Mouse (Mus musculus): ENCODE data around the gene Sfxn2. TPM values are rescaled to one million over a fixed set of nuclear protein-coding genes. Genes with fewer than 3 reads are reported as not detected.
A peak's percentile ranks its signal among the peaks of the same experiment; 100 is the strongest.

Gene Sfxn2
- total and polyA plus RNA-seq, 3 experiments: 20.3 to 36.6 (median 21.2) TPM

GRCm38 (mm10) chr19:46572548-46572947 is 617 bp upstream of the Sfxn2 start:
- H3K79me2 ChIP-seq (ENCODE audit: control insufficient read depth, insufficient read depth, low read length, poor library complexity): peaks cover 5% of the 10 kb centered on the region
- no peaks in the 10 kb centered on the region for H3K9me3 ChIP-seq (replicated peaks; ENCODE audit: insufficient read depth, low read length)
- H3K27ac ChIP-seq (ENCODE audit: control insufficient read depth, low read depth, low read length): peak overlapping the region; percentile 25
- H3K9ac ChIP-seq (ENCODE audit: control insufficient read depth, low read depth, low read length, poor library complexity, severe bottlenecking): peak overlapping the region; percentile 68
- TF ChIP-seq SIN3A (IDR thresholded peaks at IDR 0.05; ENCODE audit: low read length): 0 out of 2 replicates have a peak, but pooled peaks have one; percentile 2
- TF ChIP-seq MYC (IDR thresholded peaks at IDR 0.05; ENCODE audit: low read depth, low read length): no peak
- H3K4me1 ChIP-seq (ENCODE audit: control insufficient read depth in 1 of 2, insufficient read depth in 2 of 2, low read length in 2 of 2): peaks cover 8 to 15% of the 10 kb centered on the region in 2 experiments
- H3K27me3 ChIP-seq (ENCODE audit: control insufficient read depth in 1 of 2, insufficient read depth in 2 of 2, low read length in 2 of 2): no peaks in the 10 kb centered on the region
- H3K36me3 ChIP-seq (ENCODE audit: control insufficient read depth in 1 of 2, insufficient read depth in 2 of 2, low read length in 2 of 2): peaks cover 0 to 19% of the 10 kb centered on the region in 2 experiments; a peak in 2 of 4 replicates
- DNase-seq (ENCODE audit: low read depth, low spot score): peak; percentile 83
- peak overlapping the region; percentile 73 to 81 for H3K4me3 ChIP-seq (ENCODE audit: control insufficient read depth in 1 of 2, insufficient read depth in 1 of 2, low read depth in 2 of 2, low read length in 2 of 2)

- peaks cover 8 to 15% of the 10 kb centered on the region in 2 experiments for H3K4me1 ChIP-seq (ENCODE audit: control insufficient read depth in 1 of 2, insufficient read depth in 2 of 2, low read length in 2 of 2)
- H3K27ac ChIP-seq (ENCODE audit: control insufficient read depth, low read depth, low read length): no peak overlapping the region
These were observed 825 bp downstream of the Sfxn2 start for GRCm38 (mm10) chr19:46573990-46574389.

GRCm38 (mm10) chr19:46575196-46575595 is 2.0 kb downstream of the Sfxn2 start:
- 0 out of 2 replicates have a peak overlapping the region, but pooled peaks have one; percentile 18 for H3K9ac ChIP-seq (ENCODE audit: control insufficient read depth, low read depth, low read length, poor library complexity, severe bottlenecking)
- H3K27ac ChIP-seq (ENCODE audit: control insufficient read depth, low read depth, low read length): peak overlapping the region; percentile 18; the same call in 1 of the 2 replicates

More at GRCm38 (mm10) chr19:46573990-46574389, 825 bp downstream of the Sfxn2 start:
- H3K79me2 ChIP-seq (ENCODE audit: control insufficient read depth, insufficient read depth, low read length, poor library complexity): peaks cover 5% of the 10 kb centered on the region
- H3K4me3 ChIP-seq (ENCODE audit: control insufficient read depth in 1 of 2, insufficient read depth in 1 of 2, low read depth in 2 of 2, low read length in 2 of 2): peak overlapping the region; percentile 67 to 68
- peaks cover 0 to 19% of the 10 kb centered on the region in 2 experiments; a peak in 2 of 4 replicates for H3K36me3 ChIP-seq (ENCODE audit: control insufficient read depth in 1 of 2, insufficient read depth in 2 of 2, low read length in 2 of 2)
- H3K9me3 ChIP-seq (replicated peaks; ENCODE audit: insufficient read depth, low read length): no peaks in the 10 kb centered on the region
- peak overlapping the region; percentile 65 for H3K9ac ChIP-seq (ENCODE audit: control insufficient read depth, low read depth, low read length, poor library complexity, severe bottlenecking)
- TF ChIP-seq MAZ (IDR thresholded peaks at IDR 0.05; ENCODE audit: low read depth, low read length) (no peak), NRF1 (IDR thresholded peaks at IDR 0.05; ENCODE audit: insufficient read depth, low read depth, low read length, poor library complexity, severe bottlenecking) (0 out of 2 replicates have a peak, but pooled peaks have one; percentile 1), CHD1 (IDR thresholded peaks at IDR 0.05; ENCODE audit: low read depth, low read length) (peak; percentile 70; the same call in 1 of the 2 replicates), ZNF384 (IDR thresholded peaks at IDR 0.05; ENCODE audit: low read depth, low read length) (0 out of 2 replicates have a peak, but pooled peaks have one; percentile 62), JUND (IDR thresholded peaks at IDR 0.05; ENCODE audit: low read depth, low read length) (no peak)
- no peaks in the 10 kb centered on the region for H3K27me3 ChIP-seq (ENCODE audit: control insufficient read depth in 1 of 2, insufficient read depth in 2 of 2, low read length in 2 of 2)
- no peak for DNase-seq (ENCODE audit: low read depth, low spot score)

More at GRCm38 (mm10) chr19:46575196-46575595, 2.0 kb downstream of the Sfxn2 start:
- no peak overlapping the region for H3K4me3 ChIP-seq (ENCODE audit: control insufficient read depth in 1 of 2, insufficient read depth in 1 of 2, low read depth in 2 of 2, low read length in 2 of 2)
- H3K9me3 ChIP-seq (replicated peaks; ENCODE audit: insufficient read depth, low read length): no peaks in the 10 kb centered on the region
- H3K36me3 ChIP-seq (ENCODE audit: control insufficient read depth in 1 of 2, insufficient read depth in 2 of 2, low read length in 2 of 2): peaks cover 0 to 19% of the 10 kb centered on the region in 2 experiments; a peak in 2 of 4 replicates
- H3K79me2 ChIP-seq (ENCODE audit: control insufficient read depth, insufficient read depth, low read length, poor library complexity): peaks cover 5% of the 10 kb centered on the region
- H3K27me3 ChIP-seq (ENCODE audit: control insufficient read depth in 1 of 2, insufficient read depth in 2 of 2, low read length in 2 of 2): no peaks in the 10 kb centered on the region
- DNase-seq (ENCODE audit: low read depth, low spot score): peak; percentile 30
- TF ChIP-seq GATA1 (IDR thresholded peaks at IDR 0.05; ENCODE audit: low read depth, low read length) (0 out of 2 replicates have a peak, but pooled peaks have one; percentile 17), POLR2A (IDR thresholded peaks at IDR 0.05; ENCODE audit: control insufficient read depth in 1 of 2, insufficient read depth in 1 of 2, low read depth in 1 of 2, low read length in 2 of 2, poor library complexity in 1 of 2) (no peak)
- H3K4me1 ChIP-seq (ENCODE audit: control insufficient read depth in 1 of 2, insufficient read depth in 2 of 2, low read length in 2 of 2): peaks cover 8 to 15% of the 10 kb centered on the region in 2 experiments

Data from MEL (cell line).